Mouse (Mus musculus): Measurements from ENCODE around the gene Exo1.

The Exo1 gene

DNA sequence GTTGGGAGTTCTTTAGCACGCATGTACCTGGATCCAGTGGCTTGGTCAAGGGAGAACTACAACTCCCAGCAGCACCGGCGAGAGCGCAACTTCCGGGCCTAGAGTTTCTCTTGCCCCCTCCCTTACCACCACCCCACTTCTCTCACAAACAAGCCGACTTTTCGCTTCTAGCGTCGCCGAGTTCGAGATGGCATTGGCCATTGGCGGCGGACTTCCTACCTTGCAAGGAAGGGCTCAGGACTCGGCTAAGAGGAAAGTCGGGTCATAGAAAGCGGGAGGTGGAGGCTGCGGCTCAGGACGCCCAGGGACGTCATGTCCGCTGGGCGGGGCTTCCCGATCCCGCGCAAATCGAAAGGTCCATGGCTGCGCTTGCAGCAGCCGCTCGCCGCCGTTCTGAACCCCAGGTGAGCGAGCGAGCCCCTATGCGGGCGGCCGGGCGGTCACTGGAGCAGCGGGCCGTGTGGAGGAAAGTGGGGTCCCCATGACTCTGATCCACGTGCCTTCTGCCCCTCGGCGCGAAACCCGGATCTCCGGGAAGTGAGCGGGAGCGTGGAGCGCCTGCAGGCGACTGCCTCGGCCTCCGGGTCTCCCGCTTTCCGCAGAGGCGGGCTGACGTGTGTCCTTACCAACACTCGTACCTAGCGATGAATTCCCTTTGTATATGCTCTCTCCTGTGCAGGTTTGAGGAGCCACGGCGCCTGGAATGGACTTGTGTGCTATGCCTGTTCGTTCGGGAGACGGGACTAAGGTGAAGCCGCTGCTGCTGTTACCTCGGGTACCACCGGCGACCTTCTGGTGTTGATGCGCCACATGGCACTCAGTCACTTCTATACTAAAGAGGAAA lies at the start of gene Exo1:
Gene Exo1, plus strand, starts transcription at position 129 of the 844 bp plus-strand sequence.
- in situ Hi-C loops (cut with MboI; ENCODE audit: unreplicated experiment in 2 of 2) = loop anchor here in 1 of 2 experiments (10.0 kb wide), 2 partner anchors 186 to 256 kb away; partner anchors contain the start of genes Chml, Fh1, Kmo and Opn3

DNA sequence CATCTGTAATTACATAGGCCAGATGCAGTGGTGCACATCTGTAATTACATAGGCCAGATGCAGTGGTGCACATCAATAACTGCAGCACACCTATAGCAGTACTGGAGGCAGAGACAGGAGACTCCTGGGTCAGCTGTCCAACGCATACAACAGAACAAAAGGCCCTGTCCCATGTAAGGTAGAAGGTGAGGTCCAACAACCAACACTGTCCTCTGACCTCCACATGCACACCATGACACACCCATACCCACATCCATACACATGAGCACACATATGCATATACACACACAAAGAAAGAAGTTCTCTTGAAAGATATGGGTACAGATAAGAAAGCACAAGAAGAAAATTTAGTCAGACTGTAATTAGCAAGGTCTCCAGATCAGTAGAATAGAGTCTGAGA lies 24.9 kb upstream of the Exo1 start:
- in situ Hi-C loops (cut with MboI; ENCODE audit: unreplicated experiment in 2 of 2) = no loop called here

DNA sequence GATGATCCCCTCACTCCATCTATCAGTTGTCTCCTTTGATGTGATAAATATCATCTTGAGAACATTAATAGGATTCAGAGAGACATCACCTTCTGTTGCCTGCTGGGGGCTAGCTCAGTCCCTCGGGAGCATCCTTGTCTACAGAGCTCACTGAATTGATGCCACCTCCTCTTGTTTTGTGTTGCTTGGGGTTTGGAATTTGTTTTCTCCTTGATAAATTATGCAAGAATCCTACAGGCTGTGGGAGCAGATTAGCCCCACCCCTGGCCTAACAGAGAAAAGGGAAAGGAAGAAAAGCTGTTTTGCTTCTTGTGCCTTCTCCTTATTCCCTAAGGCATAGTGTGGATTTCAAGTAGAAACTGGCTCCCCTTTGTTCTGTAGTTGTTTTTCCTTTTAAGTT lies 13.3 kb upstream of the Exo1 start:
- in situ Hi-C loops (cut with MboI; ENCODE audit: unreplicated experiment in 2 of 2) = no loop called here

DNA sequence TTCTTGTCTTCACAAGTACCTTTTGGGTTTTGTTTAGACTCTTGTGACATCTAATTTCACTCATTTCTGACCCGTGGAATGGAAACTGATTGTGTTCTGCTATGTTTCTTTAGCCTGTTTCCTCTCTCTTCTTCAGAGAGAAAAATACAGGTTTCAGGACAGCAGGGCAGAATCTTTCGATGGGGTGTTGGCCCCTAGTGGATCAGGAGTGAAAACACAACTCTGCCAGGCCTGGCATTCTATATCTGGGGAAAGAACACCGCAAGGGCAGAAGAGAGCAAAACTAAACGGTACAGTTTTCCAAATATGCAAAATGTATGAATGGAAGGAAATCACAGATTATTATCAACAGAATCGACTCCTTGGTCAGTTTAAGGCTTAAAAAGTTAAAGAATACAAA lies 12.8 kb upstream of the Exo1 start:
- in situ Hi-C loops (cut with MboI; ENCODE audit: unreplicated experiment in 2 of 2) = no loop called here

DNA sequence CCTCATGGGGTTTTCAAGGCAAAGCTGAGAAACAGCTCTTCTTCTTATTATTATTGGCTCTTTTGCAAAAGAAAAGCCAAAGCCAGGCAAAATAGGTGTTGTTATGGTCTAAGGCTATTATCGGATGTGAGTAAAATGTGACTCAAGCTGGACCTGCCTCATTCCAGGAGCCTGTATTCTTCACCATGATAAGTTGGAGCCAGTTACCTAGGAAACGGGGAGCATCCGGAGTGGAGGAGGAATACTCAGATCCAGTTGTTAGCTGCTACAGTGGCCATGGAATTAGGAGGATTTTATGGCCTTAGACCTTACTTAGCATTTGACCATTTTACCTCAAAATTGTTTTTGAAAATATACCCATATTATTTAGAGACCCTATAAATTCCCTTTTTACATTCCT lies 9.7 kb upstream of the Exo1 start:
- in situ Hi-C loops (cut with MboI; ENCODE audit: unreplicated experiment in 2 of 2) = loop anchor here in 1 of 2 experiments (10.0 kb wide), 1 partner anchor 176 kb away; the partner anchor contains the start of genes Chml, Opn3 and Wdr64

DNA sequence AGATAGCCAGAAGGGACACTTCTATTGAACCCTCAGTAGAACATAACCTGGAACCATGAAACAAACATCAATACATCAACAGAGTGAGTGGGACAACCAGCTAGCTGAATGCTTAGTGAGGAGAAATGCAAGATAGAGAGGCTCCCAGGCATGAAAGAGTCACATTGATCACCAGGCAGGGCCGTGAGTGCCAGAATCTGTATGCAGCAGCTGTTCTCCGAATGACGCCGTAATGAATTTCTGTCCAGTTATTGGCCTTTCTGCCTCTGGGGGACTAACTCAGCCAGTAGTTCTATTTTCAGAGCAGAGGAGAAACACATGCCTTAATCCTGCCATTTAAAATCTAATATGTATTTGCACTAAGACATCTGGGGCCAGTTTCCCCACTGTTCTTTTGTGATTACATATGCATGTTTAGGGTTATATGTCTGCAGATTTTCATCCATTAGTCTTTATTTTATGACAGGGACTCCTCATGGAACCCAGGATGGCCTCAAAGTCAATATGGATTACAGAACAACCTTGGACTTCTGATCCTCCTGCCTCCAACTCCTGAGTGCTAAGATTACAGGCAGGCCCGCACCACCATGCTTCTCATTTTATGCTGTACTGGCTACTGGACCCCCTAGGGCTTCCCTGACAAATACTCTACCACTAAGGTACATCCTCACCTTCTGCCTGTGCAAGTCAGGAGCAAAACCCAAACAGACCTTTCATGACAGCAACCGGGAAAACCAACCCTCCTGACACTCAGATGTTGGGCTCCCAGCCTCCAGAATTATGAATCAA lies 8.2 kb upstream of the Exo1 start:
- in situ Hi-C loops (cut with MboI; ENCODE audit: unreplicated experiment in 2 of 2) = loop anchor here in 1 of 2 experiments (10.0 kb wide), 1 partner anchor 177 kb away; the partner anchor contains the start of genes Chml, Opn3 and Wdr64

DNA sequence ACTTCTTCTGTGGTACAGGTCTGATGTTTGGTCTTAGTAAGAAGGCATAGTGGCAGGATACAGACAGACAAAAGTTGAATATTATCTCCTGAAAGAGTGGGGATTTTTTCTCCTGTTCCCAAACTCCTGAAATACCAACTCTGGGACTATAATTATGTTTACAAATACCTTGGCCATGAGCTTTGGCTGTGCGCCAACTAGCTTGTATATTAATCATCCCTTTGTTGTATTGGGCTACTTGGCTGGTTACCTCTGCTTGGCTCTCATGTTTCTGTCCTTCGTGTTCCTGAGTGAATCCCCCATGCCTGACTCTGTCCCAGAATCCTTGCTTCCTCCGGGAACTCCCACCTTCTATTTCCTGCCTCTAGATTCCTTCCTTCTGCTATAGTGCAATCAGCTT lies 3.0 kb downstream of the Exo1 start:
- in situ Hi-C loops (cut with MboI; ENCODE audit: unreplicated experiment in 2 of 2) = loop anchor here in 1 of 2 experiments (10.0 kb wide), 2 partner anchors 189 to 259 kb away; partner anchors contain the start of genes Chml, Fh1, Kmo and Opn3

DNA sequence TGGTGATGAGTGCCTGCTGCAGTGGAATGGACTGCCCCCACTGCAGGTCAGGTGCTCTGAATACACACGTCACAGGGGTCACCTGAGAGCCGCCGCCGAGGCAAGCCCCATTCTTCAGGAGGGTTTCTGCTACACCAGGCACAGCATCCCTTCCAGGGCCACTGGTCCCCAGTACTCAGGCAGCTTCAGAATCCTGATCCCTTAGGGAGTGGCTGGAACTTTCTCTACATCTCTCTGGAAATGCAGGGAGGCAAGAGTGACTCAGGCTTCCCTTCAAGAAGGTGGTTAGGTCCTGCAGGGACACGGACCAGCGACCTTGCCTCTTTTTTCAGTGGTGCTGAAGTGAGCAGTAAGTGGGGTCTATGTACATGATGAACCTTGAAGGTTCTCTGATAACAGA lies 12.9 kb downstream of the Exo1 start:
- in situ Hi-C loops (cut with MboI; ENCODE audit: unreplicated experiment in 2 of 2) = loop anchor here in 1 of 2 experiments (10.0 kb wide), 1 partner anchor 268 kb away; the partner anchor contains the start of genes Fh1 and Kmo

DNA sequence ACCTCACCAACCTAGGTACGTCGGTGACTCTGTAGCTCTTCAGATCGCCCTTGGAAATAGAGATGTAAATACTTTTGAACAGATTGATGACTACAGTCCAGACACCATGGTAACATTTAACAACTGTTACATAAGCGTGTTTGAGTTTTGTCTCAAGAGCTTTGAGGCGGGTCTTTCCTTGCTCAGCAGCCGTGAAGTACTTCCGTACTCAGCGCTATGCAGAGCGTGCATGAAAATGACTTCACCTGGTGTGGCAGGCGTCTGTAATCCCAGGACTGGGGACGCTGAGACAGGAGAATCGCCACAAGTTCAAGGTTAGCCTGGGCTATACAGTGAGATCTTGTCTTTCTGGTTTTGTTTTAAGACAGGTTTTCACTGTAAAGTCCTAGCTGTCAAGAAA lies 13.3 kb downstream of the Exo1 start:
- in situ Hi-C loops (cut with MboI; ENCODE audit: unreplicated experiment in 2 of 2) = loop anchor here in 1 of 2 experiments (10.0 kb wide), 1 partner anchor 269 kb away; the partner anchor contains the start of genes Fh1 and Kmo

DNA sequence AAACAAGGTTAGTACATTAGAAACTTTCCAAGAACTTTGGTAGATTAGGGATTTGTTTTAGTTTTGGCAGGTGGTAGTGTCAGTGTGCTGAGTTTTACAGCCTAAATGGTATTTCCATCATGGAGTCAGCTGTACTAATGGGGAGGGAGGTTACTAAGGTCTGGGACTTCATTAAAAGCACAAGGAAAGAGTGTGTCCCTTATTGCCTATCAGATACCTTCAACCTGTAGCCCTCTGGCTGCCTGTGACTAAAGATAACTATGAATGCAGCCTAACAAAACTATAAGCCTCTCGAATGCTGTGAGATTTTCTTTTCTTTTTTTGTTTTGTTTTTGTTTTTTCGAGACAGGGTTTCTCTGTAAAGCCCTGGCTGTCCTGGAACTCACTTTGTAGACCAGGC lies 30.8 kb downstream of the Exo1 start:
- in situ Hi-C loops (cut with MboI; ENCODE audit: unreplicated experiment in 2 of 2) = loop anchor here in 1 of 2 experiments (10.0 to 25.0 kb wide), 2 partner anchors 286 to 849 kb away; partner anchors contain the start of genes Fh1 and Kmo

DNA sequence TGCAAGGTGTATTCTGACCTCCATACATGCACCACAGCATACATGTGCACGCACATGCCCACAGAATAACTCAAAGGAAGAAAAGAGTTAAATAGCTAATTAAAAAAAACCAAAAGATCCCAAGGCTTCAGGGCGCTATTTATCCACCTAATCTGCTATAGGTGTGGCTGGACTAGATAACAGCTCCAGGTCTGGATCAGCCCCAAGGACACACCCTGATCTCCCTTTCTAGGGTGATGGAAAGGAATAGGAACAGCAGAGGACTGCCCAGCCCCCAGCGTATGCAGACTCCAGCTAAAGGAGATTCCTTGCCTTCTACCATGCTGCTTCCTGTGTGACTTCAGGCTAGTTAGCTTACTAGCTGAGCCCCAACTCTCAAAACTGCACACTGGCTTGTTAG lies 31.7 kb downstream of the Exo1 start:
- in situ Hi-C loops (cut with MboI; ENCODE audit: unreplicated experiment in 2 of 2) = loop anchor here in 1 of 2 experiments (10.0 to 25.0 kb wide), 2 partner anchors 287 to 850 kb away; partner anchors contain the start of genes Fh1 and Kmo

DNA sequence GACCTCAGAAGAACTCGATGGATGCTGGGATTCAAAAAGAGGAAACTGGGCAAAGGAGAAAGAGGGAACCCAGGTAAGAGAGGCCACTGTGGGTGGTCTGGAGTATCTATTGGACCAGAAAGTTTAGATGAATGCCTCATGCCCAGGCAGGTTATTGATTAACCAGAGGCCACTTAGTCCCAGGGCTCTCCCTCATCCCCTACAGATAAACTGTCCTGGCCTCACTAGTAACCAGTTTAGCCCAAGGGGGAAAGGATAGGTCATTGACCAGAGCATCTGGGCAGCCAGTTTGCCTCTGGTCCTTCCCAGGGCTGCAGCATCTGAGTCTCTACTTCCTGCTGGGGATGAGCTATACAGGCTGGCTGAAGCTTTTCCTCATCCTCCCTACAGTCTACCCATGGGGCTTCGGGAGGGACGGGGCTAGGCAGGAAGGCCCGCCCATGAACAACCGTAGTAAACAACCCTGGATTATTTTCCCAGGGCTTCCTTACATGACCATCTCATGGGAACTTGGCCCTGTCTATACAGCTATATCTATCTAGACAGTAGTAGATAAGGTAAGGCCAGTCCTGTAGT lies 33.4 kb downstream of the Exo1 start:
- in situ Hi-C loops (cut with MboI; ENCODE audit: unreplicated experiment in 2 of 2) = loop anchor here in 1 of 2 experiments (10.0 to 25.0 kb wide), 2 partner anchors 289 to 852 kb away; partner anchors contain the start of genes Fh1 and Kmo

DNA sequence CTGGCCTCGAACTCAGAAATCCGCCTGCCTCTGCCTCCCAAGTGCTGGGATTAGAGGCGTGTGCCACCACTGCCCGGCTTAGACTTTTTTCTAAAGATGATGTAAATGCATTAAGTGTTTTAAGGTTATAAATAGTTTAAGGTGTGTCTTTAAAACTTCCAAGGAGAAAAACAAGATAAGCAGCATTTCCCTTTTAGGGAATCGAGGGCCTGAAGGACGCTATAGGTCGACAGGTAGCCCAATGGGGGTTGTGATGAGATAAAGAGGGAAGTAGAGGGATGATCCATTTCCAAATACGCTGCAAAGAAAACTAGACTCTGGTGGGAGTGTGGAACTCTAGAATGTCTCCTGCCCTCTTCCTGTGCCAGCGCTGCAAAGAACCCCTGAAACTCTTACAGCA lies 39.6 kb downstream of the Exo1 start, which contains the start of gene Gm38100:
Gene Gm38100, plus strand, starts transcription at position 301 of the 400 bp plus-strand sequence.
- in situ Hi-C loops (cut with MboI; ENCODE audit: unreplicated experiment in 2 of 2) = loop anchor here (5.0 to 25.0 kb wide), 5 partner anchors 248 to 1323 kb away; partner anchors contain the start of genes Fh1 (in 1 of the 2) and Kmo (in 1 of the 2)

DNA sequence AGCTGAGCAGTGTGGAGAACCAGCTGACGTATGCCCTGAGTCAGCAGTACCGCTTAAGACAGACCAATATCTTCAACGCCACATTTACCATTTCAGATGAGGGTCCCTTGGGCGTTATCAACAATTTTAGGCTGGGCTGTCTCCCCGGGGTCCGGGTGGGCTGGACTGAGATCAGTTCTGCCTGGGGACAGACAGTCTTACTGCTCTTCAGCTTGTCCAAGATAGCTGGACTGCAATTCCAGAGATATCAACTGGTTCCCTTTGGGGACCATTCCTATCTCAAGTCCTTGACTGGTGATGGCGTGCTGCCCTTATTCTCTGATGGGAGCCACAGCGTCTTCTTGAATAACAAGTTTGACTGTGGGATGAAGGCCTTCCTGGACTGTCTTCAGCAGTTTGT lies 40.7 kb downstream of the Exo1 start:
- in situ Hi-C loops (cut with MboI; ENCODE audit: unreplicated experiment in 2 of 2) = loop anchor here (5.0 to 25.0 kb wide), 5 partner anchors 249 to 1324 kb away; partner anchors contain the start of genes Fh1 (in 1 of the 2) and Kmo (in 1 of the 2)

DNA sequence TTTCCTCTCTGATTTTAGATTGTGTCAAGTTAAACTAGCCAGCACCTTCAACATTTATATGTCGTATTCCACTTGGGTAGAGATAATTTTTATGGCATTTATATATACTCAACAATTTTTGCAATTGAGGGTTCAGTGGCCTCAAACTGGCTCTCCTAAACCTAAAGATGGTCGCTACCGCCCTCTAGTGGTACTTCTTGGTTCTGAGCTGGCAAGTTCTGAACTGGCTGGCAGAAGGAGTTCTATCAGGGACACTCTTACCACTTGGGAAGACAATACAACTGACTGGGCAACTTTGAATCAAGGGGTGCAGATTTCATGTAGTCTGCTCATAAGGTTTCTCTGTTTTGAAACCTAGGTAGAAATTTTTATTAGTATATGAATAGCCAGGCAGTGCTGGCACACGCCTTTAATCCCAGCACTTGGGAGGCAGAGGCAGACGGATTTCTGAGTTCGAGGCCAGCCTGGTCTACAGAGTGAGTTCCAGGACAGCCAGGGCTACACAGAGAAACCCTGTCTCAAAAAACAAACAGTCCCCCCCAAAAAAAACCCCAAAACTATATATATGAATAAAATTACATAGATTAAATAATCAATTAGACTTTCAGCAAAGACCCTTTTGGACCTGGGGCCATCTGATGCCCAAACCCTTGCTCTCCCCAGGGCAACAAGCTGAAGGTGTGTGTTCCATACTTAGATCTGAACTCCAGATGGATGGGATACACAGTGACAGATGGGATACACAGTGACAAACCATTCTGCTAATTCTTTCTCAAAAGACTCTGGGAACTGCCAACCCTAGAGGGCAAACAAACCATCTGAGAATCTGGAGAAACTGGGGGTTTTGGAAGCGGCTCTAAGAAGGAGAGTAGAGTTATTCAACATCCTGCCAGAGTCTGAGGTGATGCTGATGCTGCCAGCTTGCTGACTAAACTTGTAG lies 43.7 kb downstream of the Exo1 start:
- in situ Hi-C loops (cut with MboI; ENCODE audit: unreplicated experiment in 2 of 2) = loop anchor here (5.0 to 25.0 kb wide), 5 partner anchors 252 to 1327 kb away; partner anchors contain the start of genes Fh1 (in 1 of the 2) and Kmo (in 1 of the 2)

DNA sequence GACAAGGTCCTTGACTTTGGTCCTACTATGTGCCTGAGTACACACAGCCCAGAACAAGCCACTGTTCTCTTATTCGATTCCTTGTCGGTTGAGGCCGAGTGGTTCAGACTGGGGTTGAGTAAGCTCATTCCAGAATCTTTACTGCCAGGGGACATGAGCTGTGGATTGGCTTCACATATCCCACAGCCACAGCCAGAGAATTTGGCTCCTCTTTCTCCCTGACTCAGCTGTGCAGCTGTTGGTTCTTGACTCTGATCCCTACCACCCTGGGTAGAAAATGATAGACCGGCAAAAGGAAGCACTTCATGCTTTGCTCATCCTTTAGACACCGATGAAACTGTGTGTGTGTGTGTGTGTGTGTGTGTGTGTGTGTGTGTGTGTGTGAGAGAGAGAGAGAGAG lies 51.0 kb downstream of the Exo1 start:
- in situ Hi-C loops (cut with MboI; ENCODE audit: unreplicated experiment in 2 of 2) = loop anchor here (10.0 to 25.0 kb wide), 3 partner anchors 773 to 1456 kb away; no protein-coding TSS in a partner anchor

DNA sequence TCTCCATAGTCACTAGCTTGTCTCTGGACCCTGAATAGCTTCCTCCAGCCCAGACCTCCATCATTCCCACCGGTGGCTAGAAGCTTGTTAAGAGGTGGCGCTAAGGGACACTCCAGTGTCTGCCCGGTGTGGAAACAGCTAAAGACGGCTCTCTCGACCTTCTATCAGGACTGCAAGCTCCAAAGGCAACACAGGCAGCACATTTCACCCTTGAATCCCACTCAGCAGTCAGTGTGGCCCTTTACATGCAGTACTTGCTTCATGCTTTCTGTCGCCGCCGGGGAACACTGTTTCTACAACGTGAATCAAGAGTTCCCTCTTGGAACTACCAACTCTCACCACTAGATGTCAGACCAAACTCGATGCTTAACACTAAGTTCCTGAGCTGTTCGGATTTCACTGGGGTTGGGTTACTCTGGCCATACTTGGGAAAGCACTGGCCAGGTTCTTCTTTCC lies 55.9 kb downstream of the Exo1 start:
- in situ Hi-C loops (cut with MboI; ENCODE audit: unreplicated experiment in 2 of 2) = loop anchor here (5.0 to 25.0 kb wide), 4 partner anchors 768 to 1451 kb away; no protein-coding TSS in a partner anchor

DNA sequence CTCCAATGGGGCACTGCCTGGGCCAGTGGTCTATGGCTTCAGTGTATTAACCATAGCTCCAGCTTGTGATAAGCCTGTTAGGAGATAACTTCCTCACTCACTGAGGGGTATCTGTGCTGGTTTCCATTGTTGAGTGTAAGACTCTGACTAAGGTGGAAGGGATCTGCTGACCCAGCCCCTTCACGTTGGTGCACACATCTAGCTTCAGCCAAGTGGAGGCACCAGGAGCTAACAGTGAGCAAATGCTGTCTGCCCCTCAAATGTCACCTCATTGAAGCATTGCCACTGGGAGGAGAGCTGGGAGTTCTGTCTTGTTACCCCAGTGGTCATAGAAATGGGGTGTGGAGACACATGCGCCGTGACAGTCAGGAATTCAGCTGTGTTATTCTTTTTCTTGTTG lies 58.4 kb downstream of the Exo1 start:
- in situ Hi-C loops (cut with MboI; ENCODE audit: unreplicated experiment in 2 of 2) = loop anchor here (5.0 to 25.0 kb wide), 4 partner anchors 766 to 1449 kb away; no protein-coding TSS in a partner anchor

Measured in v-Abl transformed pro-B cells (cell line).